Mouse (Mus musculus) testis, adult 2 months (tissue): Measurements from ENCODE around the gene Thada.

Experiments used
- CTCF ChIP-seq: fragments of 200-500 bp; IDR thresholded peaks from 2 replicates; pipeline ENCODE4 v1.5.1; 2012; ENCODE audit warnings: low read depth, mild to moderate bottlenecking, inconsistent platforms, low read length, moderate library complexity; ENCODE audit not compliant: control insufficient read depth, insufficient read depth, insufficient replicate concordance
- POLR2A ChIP-seq: fragments of 200-500 bp; IDR thresholded peaks from 2 replicates; pipeline ENCODE4 v1.6.1; 2012; ENCODE audit warnings: low read depth, mild to moderate bottlenecking, inconsistent platforms, low read length, moderate library complexity; ENCODE audit not compliant: control insufficient read depth

DNA sequence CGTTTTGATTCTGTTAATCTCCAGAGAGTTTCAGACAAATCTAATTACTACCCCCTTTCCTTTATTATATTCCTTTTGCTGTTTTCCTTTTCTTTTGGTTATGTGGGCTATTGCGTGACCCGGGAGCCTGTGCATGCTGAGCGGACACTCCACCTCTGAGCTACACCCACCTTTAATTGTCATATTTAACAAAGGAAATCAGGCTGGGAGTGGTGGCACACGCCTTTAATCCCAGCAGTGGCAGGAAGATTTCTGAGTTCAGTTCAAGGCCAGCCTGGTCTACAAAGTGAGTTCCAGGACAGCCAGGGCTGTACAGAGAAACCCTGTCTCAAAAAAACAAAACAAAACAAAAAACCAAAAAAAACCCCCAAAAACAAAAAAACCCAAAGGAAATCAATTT lies 31.0 kb upstream of the Thada start:
- TF ChIP-seq CTCF, result no peak
- TF ChIP-seq POLR2A, result no peak
